Mouse (Mus musculus): Measurements from ENCODE around the gene Cd300ld3. TPM values are rescaled to one million over a fixed set of nuclear protein-coding genes. Genes with fewer than 3 reads are reported as not detected.
"Not testable (repeated sequence)": the region's sequence is repeated elsewhere in the genome, so short reads cannot be mapped to it uniquely, and the experiment has no call there.

Cd300ld3 gene
- polyA plus RNA-seq, 1 experiment from 2014 or later = not detected

GRCm38 (mm10) chr11:115052206-115052605 is 4.0 kb upstream of the Cd300ld3 start:
- no peaks in the 10 kb centered on the region for H3K9me3 ChIP-seq (replicated peaks)
- no peak overlapping the region for H3K4me3 ChIP-seq
- no peak overlapping the region for H3K27ac ChIP-seq
- no peaks in the 10 kb centered on the region for H3K36me3 ChIP-seq (ENCODE audit: poor library complexity, severe bottlenecking)
- H3K9ac ChIP-seq = no peak overlapping the region
- H3K4me1 ChIP-seq = no peaks in the 10 kb centered on the region
- no peaks in the 10 kb centered on the region; the same call in 1 of the 2 replicates for H3K27me3 ChIP-seq
- WGBS = 5% methylated on average over 9 of the region's 9 CpGs
- H3K4me2 ChIP-seq = no peak overlapping the region
- ATAC-seq = no peak

GRCm38 (mm10) chr11:115049282-115049895 is 1.2 kb upstream of the Cd300ld3 start:
- no peak for ATAC-seq
- no peak overlapping the region for H3K27ac ChIP-seq
- H3K36me3 ChIP-seq (ENCODE audit: poor library complexity, severe bottlenecking) = no peaks in the 10 kb centered on the region
- no peak overlapping the region for H3K4me2 ChIP-seq
- no peak overlapping the region for H3K9ac ChIP-seq
- no peaks in the 10 kb centered on the region for H3K9me3 ChIP-seq (replicated peaks)
- H3K27me3 ChIP-seq = no peaks in the 10 kb centered on the region; the same call in 1 of the 2 replicates
- WGBS = 47% methylated on average over 3 of the region's 3 CpGs
- no peaks in the 10 kb centered on the region for H3K4me1 ChIP-seq
- H3K4me3 ChIP-seq = no peak overlapping the region

- ATAC-seq; H3K4me3 ChIP-seq; H3K27ac ChIP-seq; H3K9ac ChIP-seq; H3K4me1 ChIP-seq; H3K27me3 ChIP-seq; H3K9me3 ChIP-seq (replicated peaks); H3K36me3 ChIP-seq (ENCODE audit: poor library complexity, severe bottlenecking); H3K4me2 ChIP-seq: not testable (repeated sequence)
- no CpG with 5 or more reads among the region's 6 CpGs for WGBS
Measured at GRCm38 (mm10) chr11:115037669-115038068, 10.5 kb downstream of the Cd300ld3 start, which contains the start of gene Cd300ld5. Gene Cd300ld5 (minus strand): TSS chr11:115037769.

GRCm38 (mm10) chr11:115026912-115027311 is 21.3 kb downstream of the Cd300ld3 start, which contains the start of gene Cd300ld4:
Gene Cd300ld4 (minus strand): TSS chr11:115027012.
- H3K4me1 ChIP-seq; H3K36me3 ChIP-seq (ENCODE audit: poor library complexity, severe bottlenecking); H3K4me2 ChIP-seq; H3K9me3 ChIP-seq (replicated peaks); ATAC-seq; H3K4me3 ChIP-seq; H3K9ac ChIP-seq; H3K27me3 ChIP-seq; H3K27ac ChIP-seq: not testable (repeated sequence)
- no CpG with 5 or more reads among the region's 6 CpGs for WGBS

GRCm38 (mm10) chr11:115016093-115016492 is 32.1 kb downstream of the Cd300ld3 start, which contains the start of gene Cd300ld2:
Gene Cd300ld2 (minus strand): TSS chr11:115016193.
- H3K4me1 ChIP-seq; H3K4me2 ChIP-seq; H3K27me3 ChIP-seq; H3K9ac ChIP-seq; H3K9me3 ChIP-seq (replicated peaks); H3K27ac ChIP-seq; ATAC-seq; H3K36me3 ChIP-seq (ENCODE audit: poor library complexity, severe bottlenecking); H3K4me3 ChIP-seq: not testable (repeated sequence)
- WGBS = no CpG with 5 or more reads among the region's 7 CpGs

GRCm38 (mm10) chr11:115004070-115004469 is 44.1 kb downstream of the Cd300ld3 start:
- Histone ChIP-seq H3K36me3 (ENCODE audit: poor library complexity, severe bottlenecking) (no peaks in the 10 kb centered on the region), H3K4me1 (no peaks in the 10 kb centered on the region), H3K27me3 (no peaks in the 10 kb centered on the region), H3K4me3 (no peak overlapping the region), H3K9ac (no peak overlapping the region), H3K9me3 (replicated peaks) (no peaks in the 10 kb centered on the region), H3K27ac (no peak overlapping the region), H3K4me2 (no peak overlapping the region)
- 82% methylated on average over 5 of the region's 5 CpGs for WGBS
- ATAC-seq = no peak

GRCm38 (mm10) chr11:115001474-115002040 is 46.7 kb downstream of the Cd300ld3 start, which contains the start of gene Cd300c2:
Gene Cd300c2 (minus strand): TSS chr11:115001880.
- Histone ChIP-seq H3K9ac (no peak within 1 kb of the TSS), H3K36me3 (ENCODE audit: poor library complexity, severe bottlenecking) (no peaks in the 10 kb centered on the region), H3K4me2 (no peak within 1 kb of the TSS), H3K27me3 (no peaks in the 10 kb centered on the region), H3K4me3 (no peak within 1 kb of the TSS), H3K27ac (no peak within 1 kb of the TSS), H3K4me1 (no peaks in the 10 kb centered on the region), H3K9me3 (replicated peaks) (no peaks in the 10 kb centered on the region)
- WGBS = 94% methylated on average over 7 of the region's 7 CpGs
- no peak for ATAC-seq

Other genes with a start within 250 kb of the Cd300ld3 start
- gene Gpr142, start 249.5 kb downstream of the Cd300ld3 start, polyA plus RNA-seq (2015; fragmentation: Nextera tagmentation; extraction: Ambion mirVana) = not detected in 2 replicates
- gene Gprc5c, start 197.3 kb downstream of the Cd300ld3 start, polyA plus RNA-seq (2015; fragmentation: Nextera tagmentation; extraction: Ambion mirVana) = 4.6 and 5.0 TPM in 2 replicates
- 0.49 TPM in 2 replicates for gene Cd300a, start 158.4 kb downstream of the Cd300ld3 start, polyA plus RNA-seq (2015; fragmentation: Nextera tagmentation; extraction: Ambion mirVana)
- gene Cd300lb, start 114.0 kb downstream of the Cd300ld3 start, polyA plus RNA-seq (2015; fragmentation: Nextera tagmentation; extraction: Ambion mirVana) = 0.08 TPM in 1 of 2 replicates, not detected in the other
- gene Cd300c, start 79.3 kb downstream of the Cd300ld3 start, polyA plus RNA-seq (2015; fragmentation: Nextera tagmentation; extraction: Ambion mirVana) = not detected in 2 replicates
- gene Cd300ld, start 58.5 kb downstream of the Cd300ld3 start, polyA plus RNA-seq (2015; fragmentation: Nextera tagmentation; extraction: Ambion mirVana) = not detected in 2 replicates
- gene Cd300c2, start 46.5 kb downstream of the Cd300ld3 start, polyA plus RNA-seq (2015; fragmentation: Nextera tagmentation; extraction: Ambion mirVana) = 0.49 and 0.73 TPM in 2 replicates
- gene Cd300ld2, start 32.2 kb downstream of the Cd300ld3 start, polyA plus RNA-seq (2015; fragmentation: Nextera tagmentation; extraction: Ambion mirVana) = not detected in 2 replicates
- not detected in 2 replicates for gene Cd300ld4, start 21.4 kb downstream of the Cd300ld3 start, polyA plus RNA-seq (2015; fragmentation: Nextera tagmentation; extraction: Ambion mirVana)
- gene Cd300ld5, start 10.6 kb downstream of the Cd300ld3 start, polyA plus RNA-seq (2015; fragmentation: Nextera tagmentation; extraction: Ambion mirVana) = not detected in 2 replicates
- not detected in 2 replicates for gene Cd300e, start 13.8 kb upstream of the Cd300ld3 start, polyA plus RNA-seq (2015; fragmentation: Nextera tagmentation; extraction: Ambion mirVana)
- 0.60 and 0.76 TPM in 2 replicates for gene Rab37, start 43.0 kb upstream of the Cd300ld3 start, polyA plus RNA-seq (2015; fragmentation: Nextera tagmentation; extraction: Ambion mirVana)
- 0.11 TPM in 1 of 2 replicates, not detected in the other for gene Cd300lf, start 85.6 kb upstream of the Cd300ld3 start, polyA plus RNA-seq (2015; fragmentation: Nextera tagmentation; extraction: Ambion mirVana)
- gene Slc9a3r1, start 114.9 kb upstream of the Cd300ld3 start, polyA plus RNA-seq (2015; fragmentation: Nextera tagmentation; extraction: Ambion mirVana) = 28.8 TPM in 2 replicates
- 7.8 and 9.2 TPM in 2 replicates for gene Tmem104, start 139.1 kb upstream of the Cd300ld3 start, polyA plus RNA-seq (2015; fragmentation: Nextera tagmentation; extraction: Ambion mirVana)
- gene Nat9, start 139.4 kb upstream of the Cd300ld3 start, polyA plus RNA-seq (2015; fragmentation: Nextera tagmentation; extraction: Ambion mirVana) = 18.2 and 20.3 TPM in 2 replicates
- 0.04 TPM in 1 of 2 replicates, not detected in the other for gene Grin2c, start 218.8 kb upstream of the Cd300ld3 start, polyA plus RNA-seq (2015; fragmentation: Nextera tagmentation; extraction: Ambion mirVana)
- 19.7 and 20.5 TPM in 2 replicates for gene Fdxr, start 228.6 kb upstream of the Cd300ld3 start, polyA plus RNA-seq (2015; fragmentation: Nextera tagmentation; extraction: Ambion mirVana)
- 0.23 and 0.39 TPM in 2 replicates for gene Fads6, start 249.3 kb upstream of the Cd300ld3 start, polyA plus RNA-seq (2015; fragmentation: Nextera tagmentation; extraction: Ambion mirVana)

Measured in forebrain, embryonic 13.5 days (tissue).